22 mouse cellular contexts compared by ENCODE assay signal in the genomic region with DNA sequence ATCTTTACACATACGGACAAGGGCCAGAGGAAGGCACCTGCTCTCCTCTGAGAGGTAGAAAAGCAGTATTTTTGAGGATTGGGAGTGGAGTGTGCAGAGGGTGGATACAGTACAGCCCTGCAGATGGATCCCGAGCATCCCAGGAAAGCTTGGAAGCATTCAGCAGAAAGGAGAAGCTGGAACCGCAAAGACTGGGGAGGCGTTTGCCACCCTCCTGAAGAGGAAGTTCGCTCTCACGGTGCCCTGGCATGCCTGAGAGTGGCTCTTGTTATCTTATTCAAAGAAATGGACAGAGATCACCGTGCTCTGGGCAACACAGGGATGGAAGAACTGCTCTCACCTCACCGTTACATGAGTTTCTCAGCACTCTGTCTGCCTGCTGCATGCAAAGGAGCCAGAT. TPM values are rescaled to one million over a fixed set of nuclear protein-coding genes. Genes with fewer than 3 reads are reported as not detected.
DNase-seq lines count a peak whose midpoint lies in the region; ATAC-seq lines count a peak whose summit lies in the region.
"Had no signal": no experiment of that assay in that cellular context is flagged by ENCODE, and none has a peak within 500 bp of the region (broad histone marks: within the 10 kb centered on the region; RNA-seq: fewer than 3 reads in every experiment).

No protein-coding gene starts in this region.

- H3K27me3 ChIP-seq in forebrain, embryonic 15.5 days: no peaks in the 10 kb centered on the region
- H3K27me3 ChIP-seq in midbrain, embryonic 12.5 days: no peaks in the 10 kb centered on the region

- no peaks in the 10 kb centered on the region for H3K9me3 ChIP-seq in forebrain, embryonic 15.5 days
- H3K9me3 ChIP-seq in midbrain, embryonic 12.5 days: no peaks in the 10 kb centered on the region
- H3K9me3 ChIP-seq: heart, embryonic 13.5 days had no signal

- H3K27ac ChIP-seq in forebrain, embryonic 15.5 days (replicated peaks): peak overlapping the region; percentile 75
- peak overlapping the region; percentile 64; the same call in 1 of the 2 replicates for H3K27ac ChIP-seq in midbrain, embryonic 12.5 days (replicated peaks)
- H3K27ac ChIP-seq: heart, embryonic 13.5 days had no signal

- ATAC-seq in forebrain, embryonic 15.5 days (replicated peaks): no peak
- no peak for ATAC-seq in midbrain, embryonic 12.5 days (ENCODE audit: low FRiP score, low read depth)
- ATAC-seq: CD4-positive, CD25-positive, alpha-beta regulatory T cell, adult 4 months had no signal

- no peak overlapping the region for H3K4me3 ChIP-seq in forebrain, embryonic 15.5 days
- H3K4me3 ChIP-seq in midbrain, embryonic 12.5 days: no peak overlapping the region
- H3K4me3 ChIP-seq: heart, embryonic 13.5 days had no signal

- DNase-seq in right cerebral cortex, postnatal 14 days: peak; percentile 15
- no peak for DNase-seq in right cerebral cortex, postnatal 10 days (ENCODE audit: low spot score in 2 of 2)
- DNase-seq in adrenal gland, postnatal 36 days: no peak
- no peak for DNase-seq in thymus, postnatal 4 days
- no peak for DNase-seq in cerebellum, postnatal 36 days
- DNase-seq: adrenal gland, postnatal 10 days; cerebellum, adult 9-11 months; gastrocnemius, postnatal 25 days; kidney, adult 11 months; kidney, postnatal 10 days; liver; lung, adult 2 months; lung, postnatal 4 days; right cerebral cortex, adult 18-20 months had no signal

- no peak overlapping the region for H3K4me2 ChIP-seq in forebrain, embryonic 15.5 days (replicated peaks)
- 0 out of 2 replicates have a peak overlapping the region, but pooled peaks have one; percentile 9 for H3K4me2 ChIP-seq in midbrain, embryonic 12.5 days (replicated peaks)
- H3K4me2 ChIP-seq: heart, embryonic 13.5 days had no signal

- no peak overlapping the region for H3K9ac ChIP-seq in forebrain, embryonic 15.5 days (replicated peaks)
- H3K9ac ChIP-seq in midbrain, embryonic 12.5 days (replicated peaks): no peak overlapping the region
- H3K9ac ChIP-seq: heart, embryonic 13.5 days had no signal

- peaks cover 76% of the 10 kb centered on the region for H3K4me1 ChIP-seq in forebrain, embryonic 15.5 days
- H3K4me1 ChIP-seq in midbrain, embryonic 12.5 days: peaks cover 79% of the 10 kb centered on the region

- H3K36me3 ChIP-seq in forebrain, embryonic 15.5 days: no peaks in the 10 kb centered on the region
- no peaks in the 10 kb centered on the region for H3K36me3 ChIP-seq in midbrain, embryonic 12.5 days
- H3K36me3 ChIP-seq: heart, embryonic 13.5 days had no signal

- WGBS in forebrain, embryonic 15.5 days: 46% methylated on average over 8 of the region's 8 CpGs
- WGBS in midbrain, embryonic 12.5 days: 45% methylated on average over 8 of the region's 8 CpGs

RNA-seq across cellular contexts. Expression of a gene that starts 30.5 kb away (rescaled TPM):
- 3.5 TPM in 2 replicates for polyA plus RNA-seq in forebrain, embryonic 15.5 days (2015; fragmentation: Nextera tagmentation; extraction: Ambion mirVana)
- polyA plus RNA-seq in midbrain, embryonic 12.5 days (2016; fragmentation: Nextera tagmentation; extraction: Ambion mirVana): 10.8 and 11.1 TPM in 2 replicates
- 1 to 10 TPM; 4.1 to 8.0 TPM for total RNA-seq in adrenal gland, postnatal 36 days (2021)
- total RNA-seq: hematopoietic stem cell, adult 5-6 weeks; MEL had no signal
- polyA plus RNA-seq: CD4-positive, CD25-positive, alpha-beta regulatory T cell, adult 4 months had no signal

RNA-seq across cellular contexts. Expression of a gene that starts 45.8 kb away (rescaled TPM):
- polyA plus RNA-seq in forebrain, embryonic 15.5 days (2015; fragmentation: Nextera tagmentation; extraction: Ambion mirVana): 0.11 TPM in 1 of 2 replicates, not detected in the other
- 0.10 TPM in 1 of 2 replicates, not detected in the other for polyA plus RNA-seq in midbrain, embryonic 12.5 days (2016; fragmentation: Nextera tagmentation; extraction: Ambion mirVana)
- total RNA-seq in adrenal gland, postnatal 36 days (2021): not detected
- total RNA-seq: adrenal gland, postnatal 10 days; gastrocnemius, postnatal 25 days; hematopoietic stem cell, adult 5-6 weeks; left cerebral cortex, postnatal 14 days; MEL had no signal
- polyA plus RNA-seq: CD4-positive, CD25-positive, alpha-beta regulatory T cell, adult 4 months; embryonic facial prominence, embryonic 11.5 days; heart, embryonic 13.5 days; lung, adult 2 months had no signal
